Mouse (Mus musculus): ENCODE measurements around the gene Olfr1278.

GRCm38 (mm10) chr2:111289836-111290235 lies at the start of gene Olfr1278:
- TF ChIP-seq CTCF (IDR thresholded peaks at IDR 0.05) (no peak), EP300 (IDR thresholded peaks at IDR 0.05) (no peak)

Data from lung, postnatal 0 days (tissue).